Mouse (Mus musculus) thymus, adult 2 months (tissue): ENCODE data around the gene Cldn15.

Source experiments
- CTCF ChIP-seq: fragments of 200-500 bp; IDR thresholded peaks from 2 replicates; pipeline ENCODE4 v1.5.1; 2012; ENCODE audit warnings: mild to moderate bottlenecking, control low read depth, low read length, moderate library complexity, borderline replicate concordance; ENCODE audit not compliant: control insufficient read depth, poor library complexity, insufficient read depth; ENCODE audit errors: extremely low read depth
- POLR2A ChIP-seq: fragments of 200-500 bp; IDR thresholded peaks from 2 replicates; pipeline ENCODE4 v1.6.1; 2012; ENCODE audit warnings: mild to moderate bottlenecking, low read length, control low read depth, moderate library complexity; ENCODE audit not compliant: control insufficient read depth, poor library complexity, insufficient read depth; ENCODE audit errors: extremely low read depth

GRCm38 (mm10) chr5:137025132-137025531, 58.7 kb downstream of the Cldn15 start:
- TF ChIP-seq CTCF (peak; percentile 93), POLR2A (no peak)
